Mouse (Mus musculus) heart, adult 2 months (tissue): ENCODE measurements at regions not wholly inside any gene's neighbourhood (a gene's known extent, or its start where the extent isn't known, plus 50 kb on each side); places are given as distances from the start of the nearest gene placed in this dataset.

Source experiments
- CTCF ChIP-seq: fragments of 200-600 bp; IDR thresholded peaks from 2 replicates; pipeline ENCODE4 v1.8.1; 2022; ENCODE audit warnings: antibody characterized with exemption, mild to moderate bottlenecking, moderate library complexity
- EP300 ChIP-seq: fragments of 200-500 bp; IDR thresholded peaks from 2 replicates; pipeline ENCODE4 v1.6.1; 2011; ENCODE audit warnings: low read depth, low read length, control low read depth; ENCODE audit not compliant: insufficient read depth
- POLR2A ChIP-seq: fragments of 200-500 bp; IDR thresholded peaks from 2 replicates; pipeline ENCODE4 v1.6.1; 2011; ENCODE audit warnings: mild to moderate bottlenecking, low read depth, low read length, control low read depth; ENCODE audit not compliant: insufficient read depth

- no peak for TF ChIP-seq POLR2A
- peak; percentile 97 for TF ChIP-seq EP300
- no peak for TF ChIP-seq CTCF
Observed at GRCm38 (mm10) chr15:71243539-71243938, 2590.8 kb upstream of the Gm6569 start.
